ENCODE assay signal across 11 mouse cellular contexts in the genomic region with DNA sequence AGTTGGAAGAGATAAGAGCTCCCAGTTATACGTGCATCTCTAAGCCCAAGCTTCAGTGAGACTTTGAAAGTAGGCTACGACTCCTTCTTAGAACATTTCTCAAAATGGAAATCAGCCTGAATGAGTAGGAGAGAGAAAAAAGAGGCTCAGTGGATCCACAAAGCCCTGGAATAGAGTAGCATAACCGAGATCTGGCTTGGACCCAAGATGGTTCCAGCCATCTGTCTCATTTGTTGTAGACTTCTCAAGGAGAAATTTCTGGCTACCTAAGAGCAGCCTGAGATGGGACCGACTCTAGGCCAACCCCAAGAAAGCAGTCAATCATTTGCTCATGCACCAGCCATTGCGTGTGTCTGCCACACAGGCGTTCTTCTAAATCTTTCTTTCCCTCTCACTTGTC.
DNase-seq lines count a peak whose midpoint lies in the region; ATAC-seq lines count a peak whose summit lies in the region.
"Had no signal": no experiment of that assay in that cellular context is flagged by ENCODE, and none has a peak within 500 bp of the region (broad histone marks: within the 10 kb centered on the region; RNA-seq: fewer than 3 reads in every experiment).

No protein-coding gene starts in this region.

- H3K27me3 ChIP-seq in midbrain, embryonic 10.5 days (ENCODE audit: low read depth, poor library complexity, severe bottlenecking), result peaks cover 8% of the 10 kb centered on the region
- no peaks in the 10 kb centered on the region for H3K27me3 ChIP-seq in midbrain, embryonic 11.5 days (ENCODE audit: control insufficient read depth, insufficient read depth, low read length)
- 0 out of 2 replicates have a peak, but pooled peaks cover 11% of the 10 kb centered on the region for H3K27me3 ChIP-seq in forebrain, embryonic 13.5 days
- H3K27me3 ChIP-seq: liver, embryonic 15.5 days had no signal

- no peak overlapping the region for H3K9ac ChIP-seq in midbrain, embryonic 11.5 days (ENCODE audit: low read length)
- no peak overlapping the region for H3K9ac ChIP-seq in forebrain, embryonic 13.5 days
- H3K9ac ChIP-seq: liver, embryonic 15.5 days had no signal

- peak overlapping the region; percentile 60 for H3K27ac ChIP-seq in midbrain, embryonic 10.5 days (replicated peaks)
- H3K27ac ChIP-seq in midbrain, embryonic 11.5 days (ENCODE audit: low read depth, low read length), result no peak overlapping the region
- 0 out of 2 replicates have a peak overlapping the region, but pooled peaks have one; percentile 42 for H3K27ac ChIP-seq in forebrain, embryonic 13.5 days
- H3K27ac ChIP-seq: heart, adult 2 months; liver, embryonic 15.5 days had no signal

- 92% methylated on average over 6 of the region's 6 CpGs for WGBS in midbrain, embryonic 10.5 days
- 83% methylated on average over 6 of the region's 6 CpGs for WGBS in midbrain, embryonic 11.5 days
- WGBS in forebrain, embryonic 13.5 days, result 62% methylated on average over 6 of the region's 6 CpGs

- no peak overlapping the region for H3K4me2 ChIP-seq in midbrain, embryonic 11.5 days
- no peak overlapping the region for H3K4me2 ChIP-seq in forebrain, embryonic 13.5 days
- H3K4me2 ChIP-seq: liver, embryonic 15.5 days had no signal

- no peak overlapping the region for H3K4me3 ChIP-seq in midbrain, embryonic 10.5 days
- H3K4me3 ChIP-seq in midbrain, embryonic 11.5 days (ENCODE audit: low read depth, low read length), result no peak overlapping the region
- H3K4me3 ChIP-seq in forebrain, embryonic 13.5 days, result no peak overlapping the region
- H3K4me3 ChIP-seq: heart, adult 2 months; liver, embryonic 15.5 days had no signal

- H3K36me3 ChIP-seq in midbrain, embryonic 10.5 days, result peaks cover 16% of the 10 kb centered on the region; the same call in 1 of the 2 replicates
- no peaks in the 10 kb centered on the region for H3K36me3 ChIP-seq in midbrain, embryonic 11.5 days (ENCODE audit: control insufficient read depth, insufficient read depth, low read length)
- no peaks in the 10 kb centered on the region for H3K36me3 ChIP-seq in forebrain, embryonic 13.5 days (ENCODE audit: poor library complexity, severe bottlenecking)
- H3K36me3 ChIP-seq: liver, embryonic 15.5 days had no signal

- no peak for DNase-seq in midbrain, embryonic 10.5 days (ENCODE audit: low spot score)
- DNase-seq in midbrain, embryonic 11.5 days (ENCODE audit: low spot score, missing footprints), result no peak
- DNase-seq in left cerebral cortex, adult 11 months (ENCODE audit: low spot score), result peak; percentile 55
- DNase-seq in right cerebral cortex, postnatal 36 days (ENCODE audit: low spot score in 2 of 2), result peak; percentile 69 to 84
- no peak for DNase-seq in adrenal gland, adult 18-20 months (ENCODE audit: low spot score in 2 of 2)
- DNase-seq in kidney, postnatal 14 days, result no peak
- DNase-seq: heart, adult 2 months; thymus, postnatal 14 days had no signal

- H3K4me1 ChIP-seq in midbrain, embryonic 10.5 days, result peaks cover 84% of the 10 kb centered on the region
- peaks cover 35% of the 10 kb centered on the region for H3K4me1 ChIP-seq in midbrain, embryonic 11.5 days (ENCODE audit: control insufficient read depth, insufficient read depth, low read length)
- peaks cover 77% of the 10 kb centered on the region for H3K4me1 ChIP-seq in forebrain, embryonic 13.5 days
- H3K4me1 ChIP-seq: liver, embryonic 15.5 days had no signal

- no peaks in the 10 kb centered on the region for H3K9me3 ChIP-seq in midbrain, embryonic 10.5 days (replicated peaks)
- no peaks in the 10 kb centered on the region for H3K9me3 ChIP-seq in midbrain, embryonic 11.5 days (ENCODE audit: control insufficient read depth, low read length)
- no peaks in the 10 kb centered on the region for H3K9me3 ChIP-seq in forebrain, embryonic 13.5 days (replicated peaks)
- H3K9me3 ChIP-seq: liver, embryonic 15.5 days had no signal

- ATAC-seq in midbrain, embryonic 11.5 days (ENCODE audit: low FRiP score), result no peak
- peak; percentile 64 for ATAC-seq in forebrain, embryonic 13.5 days
- no peak for ATAC-seq in inflammation-experienced regulatory T-cells, adult 6 months

Comparison
In these comparisons a context has a peak if more than half of its experiments do, and no peak if none do; other contexts are left out.
1. DNase-seq: peak in left cerebral cortex, adult 11 months (single experiment) and right cerebral cortex, postnatal 36 days (2 of 2); none in midbrain, embryonic 10.5 days (single experiment), midbrain, embryonic 11.5 days (single experiment), adrenal gland, adult 18-20 months (0 of 2) and kidney, postnatal 14 days (single experiment).